Mouse (Mus musculus) cortical plate, adult 2 months (tissue): ENCODE measurements around the gene Pitpnc1.

Source experiments
- CTCF ChIP-seq: fragments of 200-500 bp; IDR thresholded peaks from 2 replicates; pipeline ENCODE4 v1.5.1; 2011; ENCODE audit warnings: mild to moderate bottlenecking, control low read depth, low read length; ENCODE audit not compliant: insufficient read depth; ENCODE audit errors: extremely low read depth
- POLR2A ChIP-seq: fragments of 200-500 bp; IDR thresholded peaks from 2 replicates; pipeline ENCODE4 v1.6.1; 2011; ENCODE audit warnings: mild to moderate bottlenecking, low read length, control low read depth; ENCODE audit not compliant: insufficient read depth; ENCODE audit errors: extremely low read depth

GRCm38 (mm10) chr11:107322226-107322625 is 148.3 kb downstream of the Pitpnc1 start:
- TF ChIP-seq POLR2A, result no peak
- no peak for TF ChIP-seq CTCF
